Mouse (Mus musculus) E14TG2a.4 (cell line): ENCODE results near the gene Inka2.
A peak's percentile ranks its signal among the peaks of the same experiment; 100 is the strongest.

Source experiments
- H3K27me3 ChIP-seq: 2 replicates; pipeline ENCODE4 v1.6.1; 2014; ENCODE audit warnings: low read length, control low read depth; ENCODE audit not compliant: insufficient read depth
- H3K36me3 ChIP-seq: 2 replicates; pipeline ENCODE4 v1.6.1; 2014; ENCODE audit warnings: low read length, control low read depth; ENCODE audit not compliant: insufficient read depth
- H3K4me1 ChIP-seq: replicated peaks from 2 replicates; pipeline ENCODE4 v1.6.1; 2014; ENCODE audit warnings: low read depth, low read length, control low read depth
- H3K4me3 ChIP-seq: replicated peaks from 2 replicates; pipeline ENCODE4 v1.5.1; 2014; ENCODE audit warnings: mild to moderate bottlenecking, low read length
- H3K9me3 ChIP-seq: 2 replicates; pipeline ENCODE4 v1.6.1; 2014; ENCODE audit warnings: low read length, control low read depth
- CTCF ChIP-seq: conservative IDR thresholded peaks from 2 replicates; pipeline ENCODE4 v1.5.1; 2014; ENCODE audit warnings: low read length
- NANOG ChIP-seq: IDR thresholded peaks from 2 replicates; pipeline ENCODE4 v1.6.1; 2014; ENCODE audit warnings: borderline replicate concordance, low read length, mixed read lengths
- POU5F1 ChIP-seq: IDR thresholded peaks from 2 replicates; pipeline ENCODE4 v1.6.1; 2014; ENCODE audit warnings: low read length, borderline replicate concordance

Gene Inka2

DNA sequence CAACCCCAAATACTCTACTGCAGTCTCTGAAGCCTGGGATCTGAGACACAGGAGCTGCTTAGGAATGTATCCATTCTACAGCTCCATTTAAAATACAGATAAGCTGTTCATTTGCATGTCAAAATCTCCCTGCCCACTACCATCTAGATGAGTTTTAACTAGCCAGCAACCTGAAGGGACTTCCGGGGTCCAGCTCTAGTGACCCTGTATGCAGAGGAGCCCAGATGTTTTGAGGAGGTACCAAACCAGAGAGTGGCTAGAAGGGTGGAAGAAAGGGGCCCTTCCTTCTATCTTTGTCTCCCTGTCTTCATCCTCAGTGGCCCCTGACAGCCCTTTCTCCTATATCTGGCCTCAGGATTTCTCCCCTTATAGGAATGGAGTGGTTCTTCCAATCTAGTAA, 33.6 kb upstream of the Inka2 start:
- TF ChIP-seq CTCF = no peak
- TF ChIP-seq NANOG = no peak
- TF ChIP-seq POU5F1 = no peak
- no peaks in the 10 kb centered on the region for H3K4me1 ChIP-seq
- no peaks in the 10 kb centered on the region for H3K9me3 ChIP-seq
- peaks cover under 1% of the 10 kb centered on the region; the same call in 1 of the 2 replicates for H3K36me3 ChIP-seq
- H3K4me3 ChIP-seq = no peak overlapping the region
- H3K27me3 ChIP-seq = 0 out of 2 replicates have a peak, but pooled peaks cover 4% of the 10 kb centered on the region

DNA sequence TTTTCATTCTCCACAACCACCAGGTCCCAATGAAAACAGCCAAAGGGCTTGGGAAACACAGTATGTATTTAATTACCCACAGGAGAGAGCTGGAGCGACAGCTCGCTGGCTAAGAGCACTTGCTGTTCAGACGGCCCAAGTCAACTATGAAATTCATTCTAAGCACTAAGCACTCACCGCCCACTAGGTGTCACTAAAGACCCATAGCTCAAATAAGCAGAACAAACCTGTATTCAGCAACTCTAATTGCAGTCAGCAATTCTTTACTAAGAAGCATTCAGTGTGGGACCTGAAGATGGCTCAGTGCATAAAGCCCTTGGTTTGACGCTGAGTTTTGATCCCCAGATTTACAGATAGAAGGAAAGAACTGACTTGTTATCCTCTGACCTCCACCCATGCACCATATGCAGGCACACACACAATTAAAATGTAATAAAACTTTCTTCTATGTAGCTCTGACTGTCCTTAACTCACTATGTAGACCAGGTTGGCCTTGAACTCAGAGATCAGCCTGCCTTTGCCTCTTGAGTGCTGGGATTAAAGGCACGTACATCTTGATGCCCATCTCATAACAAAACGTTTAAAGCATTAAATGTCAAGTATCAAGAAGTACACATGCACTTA, 29.7 kb upstream of the Inka2 start:
- Histone ChIP-seq H3K4me1 (peaks cover 12% of the 10 kb centered on the region; the same call in 1 of the 2 replicates), H3K9me3 (no peaks in the 10 kb centered on the region), H3K27me3 (no peaks in the 10 kb centered on the region), H3K4me3 (no peak overlapping the region), H3K36me3 (peaks cover 33% of the 10 kb centered on the region)
- TF ChIP-seq POU5F1 (no peak), CTCF (peak; percentile 79), NANOG (no peak)

DNA sequence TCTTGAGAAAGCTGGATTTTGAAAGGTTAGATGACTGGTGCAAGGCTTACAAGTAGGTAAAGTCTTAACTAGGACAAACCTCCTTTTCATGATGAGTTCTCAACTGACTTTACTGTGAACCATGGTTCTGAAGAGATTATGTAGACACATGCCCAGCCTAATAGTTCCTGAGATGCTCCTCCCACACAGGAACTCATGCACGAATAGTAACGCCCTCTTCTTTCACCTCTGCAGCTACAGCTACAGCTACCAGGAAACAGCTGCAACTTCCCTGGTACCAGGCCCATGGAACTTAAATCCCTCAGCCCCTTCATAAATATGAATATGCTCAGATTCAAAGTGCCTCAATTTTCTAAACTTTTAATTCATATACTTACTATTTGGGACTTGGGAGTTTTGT, 28.5 kb upstream of the Inka2 start:
- Histone ChIP-seq H3K36me3 (peaks cover 45% of the 10 kb centered on the region), H3K4me1 (peaks cover 12% of the 10 kb centered on the region; the same call in 1 of the 2 replicates), H3K9me3 (no peaks in the 10 kb centered on the region), H3K27me3 (no peaks in the 10 kb centered on the region), H3K4me3 (no peak overlapping the region)
- TF ChIP-seq NANOG = no peak
- no peak for TF ChIP-seq CTCF
- no peak for TF ChIP-seq POU5F1

DNA sequence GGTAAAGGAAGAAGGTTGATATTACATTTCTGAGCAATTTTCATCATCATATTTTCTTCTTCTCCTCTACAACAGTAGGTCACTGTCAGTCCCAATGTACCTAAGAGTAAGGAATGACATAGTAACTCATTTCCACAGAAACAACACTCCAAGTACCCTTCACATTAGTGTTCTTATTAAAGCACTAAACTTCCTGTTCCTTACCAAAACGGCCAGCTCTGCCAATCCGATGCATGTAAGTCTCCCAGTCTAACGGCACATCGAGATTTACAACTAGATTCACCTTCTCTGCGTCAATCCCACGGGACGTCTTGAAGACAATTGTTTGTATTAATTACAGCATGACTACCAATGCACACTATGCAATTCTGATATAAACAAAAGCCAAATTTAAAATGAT, 24.1 kb upstream of the Inka2 start:
- H3K4me1 ChIP-seq = peaks cover 16% of the 10 kb centered on the region
- no peak overlapping the region for H3K4me3 ChIP-seq
- no peaks in the 10 kb centered on the region for H3K9me3 ChIP-seq
- H3K36me3 ChIP-seq = peaks cover 83% of the 10 kb centered on the region
- TF ChIP-seq CTCF (no peak), NANOG (no peak), POU5F1 (no peak)
- H3K27me3 ChIP-seq = no peaks in the 10 kb centered on the region

DNA sequence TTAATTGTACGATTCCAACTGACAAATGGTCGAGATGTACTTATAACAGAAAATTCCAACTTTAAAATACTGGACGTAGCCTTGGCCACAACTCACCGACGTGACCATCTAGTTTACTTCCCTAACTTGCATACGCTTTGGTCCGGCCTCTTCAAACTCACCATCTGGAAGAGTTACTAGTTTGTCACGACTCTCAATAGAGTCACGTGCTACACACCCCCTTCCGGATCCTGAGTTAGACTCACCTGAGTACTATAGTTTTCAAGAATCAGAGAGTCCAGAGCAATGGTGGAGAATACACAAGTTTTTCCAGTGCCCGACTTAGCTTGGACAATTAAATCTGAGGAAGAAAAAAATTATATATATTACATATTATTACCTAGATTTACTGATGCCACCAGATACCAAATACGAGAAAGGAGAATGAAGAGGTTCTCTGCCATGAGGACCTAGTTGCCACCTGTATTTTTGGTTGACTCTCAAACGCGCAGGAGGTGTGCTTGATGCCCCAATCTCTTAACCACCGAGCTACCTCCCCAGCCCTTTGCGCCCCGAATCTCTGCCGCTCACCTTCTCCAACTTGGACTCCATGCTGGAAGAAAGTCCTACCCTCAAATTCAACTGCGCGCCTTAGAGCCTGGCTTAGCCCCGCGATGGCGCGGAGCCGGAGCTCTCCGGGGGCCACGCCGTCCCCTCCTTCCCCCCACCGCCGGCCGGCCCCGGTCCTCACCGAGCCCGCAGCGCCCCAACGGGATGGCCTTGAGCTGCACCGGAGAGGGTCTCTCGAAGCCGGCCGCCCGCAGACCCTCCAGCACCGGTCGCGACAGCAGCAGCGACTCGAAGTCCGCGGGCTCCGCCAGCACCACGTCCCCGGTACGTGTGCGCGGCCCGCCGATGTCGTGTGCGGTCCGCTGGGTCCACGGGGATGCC, 17.7 kb upstream of the Inka2 start:
- Histone ChIP-seq H3K4me1 (peaks cover 20% of the 10 kb centered on the region), H3K27me3 (peaks cover 14% of the 10 kb centered on the region), H3K36me3 (peaks cover 34% of the 10 kb centered on the region), H3K9me3 (no peaks in the 10 kb centered on the region), H3K4me3 (peak overlapping the region; percentile 98)
- no peak for TF ChIP-seq CTCF

DNA sequence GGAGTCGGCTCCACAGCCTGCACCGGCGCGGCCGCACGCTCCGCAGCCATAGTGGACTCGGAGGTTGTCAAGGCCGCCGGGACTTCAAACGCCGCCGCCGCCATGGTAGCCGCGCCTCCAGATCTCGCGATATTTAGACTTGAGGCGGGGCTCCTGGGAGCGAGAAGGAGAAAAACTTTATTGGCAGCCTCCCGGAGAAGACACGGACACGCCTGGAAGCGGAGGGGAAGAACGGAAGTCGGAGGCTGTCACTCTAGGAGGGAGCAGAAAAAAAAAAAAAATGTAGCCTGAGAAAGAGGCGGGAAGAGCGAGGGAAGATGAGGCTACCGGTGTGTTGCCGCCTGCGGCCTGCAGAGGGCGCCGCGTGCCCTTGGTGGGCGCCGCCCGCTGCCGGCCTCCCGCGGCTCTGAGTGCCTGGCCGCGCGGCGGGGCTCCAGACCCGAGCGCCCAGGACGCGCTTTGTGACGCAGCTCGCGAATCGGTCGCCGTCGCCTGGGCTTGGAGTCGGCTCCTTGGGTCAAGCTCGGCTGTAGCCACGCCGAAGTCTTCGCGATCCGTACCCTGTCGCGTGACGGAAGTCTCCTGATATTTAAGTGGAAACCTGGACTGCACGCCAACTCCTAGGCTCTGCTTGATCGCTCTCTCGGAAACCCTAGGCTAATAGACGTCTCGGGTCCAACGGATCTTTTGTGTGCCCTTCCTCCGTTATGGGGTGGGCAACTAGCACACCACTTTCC, 16.9 kb upstream of the Inka2 start, which contains the start of gene Ddx20:
Ddx20 (minus strand) TSS at position 251 of the 737 bp plus-strand sequence.
- peak within 1 kb of the TSS; percentile 98 for H3K4me3 ChIP-seq
- peaks cover 20% of the 10 kb centered on the region for H3K4me1 ChIP-seq
- no peaks in the 10 kb centered on the region for H3K9me3 ChIP-seq
- peaks cover 27% of the 10 kb centered on the region for H3K36me3 ChIP-seq
- TF ChIP-seq CTCF (peak; percentile 26; the same call in 1 of the 2 replicates), NANOG (no peak)
- H3K27me3 ChIP-seq = peaks cover 20% of the 10 kb centered on the region

DNA sequence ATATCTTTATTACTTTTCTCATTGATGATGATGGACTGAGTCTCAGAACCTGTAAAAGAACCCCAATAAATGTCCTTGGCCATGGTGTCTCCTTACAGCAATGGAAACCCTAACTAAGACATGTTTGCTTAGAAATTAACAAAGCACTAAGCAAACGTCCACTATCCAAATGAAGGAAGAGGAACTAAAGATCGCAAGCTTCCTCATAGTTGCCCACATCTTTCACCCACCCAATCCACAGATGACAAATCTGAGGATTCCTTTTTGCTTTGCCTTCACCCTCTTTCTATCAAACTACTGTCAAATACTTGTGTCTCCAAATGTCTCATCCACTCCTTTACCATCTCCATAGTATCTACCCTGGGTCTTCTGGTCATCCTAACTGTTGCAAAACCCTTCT, 15.9 kb upstream of the Inka2 start:
- peaks cover 16% of the 10 kb centered on the region for H3K36me3 ChIP-seq
- H3K4me1 ChIP-seq = peaks cover 20% of the 10 kb centered on the region
- no peaks in the 10 kb centered on the region for H3K9me3 ChIP-seq
- TF ChIP-seq NANOG = no peak
- TF ChIP-seq POU5F1 = no peak
- no peak for TF ChIP-seq CTCF
- H3K4me3 ChIP-seq = no peak overlapping the region
- H3K27me3 ChIP-seq = peaks cover 29% of the 10 kb centered on the region
